Mouse (Mus musculus) heart, postnatal 0 days (tissue): ENCODE data around the gene Fat2.

Source experiments
- CTCF ChIP-seq: IDR thresholded peaks from 2 replicates; pipeline ENCODE4 v1.5.1; 2016; ENCODE audit warnings: antibody characterized with exemption, control low read depth, low read depth
- EP300 ChIP-seq: IDR thresholded peaks from 2 replicates; pipeline ENCODE4 v1.6.1; 2016; ENCODE audit warnings: antibody characterized with exemption, low read depth

- TF ChIP-seq CTCF (no peak), EP300 (no peak)
These were observed 105.3 kb downstream of the Fat2 start for GRCm38 (mm10) chr11:55231034-55231433.
